Mouse (Mus musculus): ENCODE data around the gene Sorbs1. TPM values are rescaled to one million over a fixed set of nuclear protein-coding genes. Genes with fewer than 3 reads are reported as not detected.

Sorbs1 gene
- polyA plus RNA-seq, 1 experiment from 2014 or later, result 107 TPM

- no peak overlapping the region for H3K27ac ChIP-seq
These were observed 219.3 kb downstream of the Sorbs1 start for GRCm38 (mm10) chr19:40294231-40294630.

DNA sequence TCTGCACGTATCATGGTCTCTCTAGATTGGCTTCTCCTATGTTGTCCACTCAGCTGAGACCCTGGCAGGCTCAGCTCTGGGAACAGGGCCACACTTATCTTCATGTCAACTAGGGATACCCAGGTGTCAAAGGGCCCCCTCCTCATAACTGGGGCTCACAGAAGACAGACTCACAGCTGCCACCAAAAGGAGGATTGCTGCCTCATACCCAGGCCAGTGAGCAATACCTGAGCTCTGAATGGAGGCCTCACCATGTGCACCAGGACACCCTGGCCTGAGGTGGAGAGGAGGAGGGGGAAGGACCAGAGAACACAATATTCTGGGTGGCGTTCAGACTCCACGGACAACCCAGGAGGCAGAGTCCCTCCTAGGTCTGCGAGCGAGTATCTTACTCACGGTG, 219.8 kb downstream of the Sorbs1 start:
- Histone ChIP-seq H3K4me2 (replicated peaks) (no peak overlapping the region), H3K9ac (no peak overlapping the region), H3K36me3 (peaks cover 12% of the 10 kb centered on the region; the same call in 1 of the 2 replicates), H3K4me1 (no peaks in the 10 kb centered on the region), H3K27me3 (replicated peaks) (no peaks in the 10 kb centered on the region), H3K27ac (no peak overlapping the region), H3K4me3 (no peak overlapping the region), H3K9me3 (no peaks in the 10 kb centered on the region)
- ATAC-seq (ENCODE audit: low FRiP score, low read depth), result no peak
- WGBS, result 95% methylated on average over 6 of the region's 6 CpGs

More at GRCm38 (mm10) chr19:40294231-40294630, 219.3 kb downstream of the Sorbs1 start:
- WGBS, result 78% methylated on average over 1 of the region's 1 CpGs
- H3K36me3 ChIP-seq, result peaks cover 12% of the 10 kb centered on the region; the same call in 1 of the 2 replicates
- H3K27me3 ChIP-seq (replicated peaks), result no peaks in the 10 kb centered on the region
- H3K9me3 ChIP-seq, result no peaks in the 10 kb centered on the region
- no peak overlapping the region for H3K4me2 ChIP-seq (replicated peaks)
- H3K4me1 ChIP-seq, result no peaks in the 10 kb centered on the region
- H3K9ac ChIP-seq, result no peak overlapping the region
- H3K4me3 ChIP-seq, result no peak overlapping the region
- no peak for ATAC-seq (ENCODE audit: low FRiP score, low read depth)

GRCm38 (mm10) chr19:40290099-40290724, 223.4 kb downstream of the Sorbs1 start:
- H3K27me3 ChIP-seq (replicated peaks), result no peaks in the 10 kb centered on the region
- H3K4me2 ChIP-seq (replicated peaks), result no peak overlapping the region
- no peaks in the 10 kb centered on the region for H3K9me3 ChIP-seq
- H3K27ac ChIP-seq, result no peak overlapping the region
- ATAC-seq (ENCODE audit: low FRiP score, low read depth), result no peak
- WGBS, result 92% methylated on average over 6 of the region's 6 CpGs
- no peak overlapping the region for H3K9ac ChIP-seq
- H3K4me3 ChIP-seq, result no peak overlapping the region
- H3K36me3 ChIP-seq, result peaks cover 11% of the 10 kb centered on the region; the same call in 1 of the 2 replicates
- no peaks in the 10 kb centered on the region for H3K4me1 ChIP-seq

- Histone ChIP-seq H3K4me3 (no peak overlapping the region), H3K4me1 (no peaks in the 10 kb centered on the region), H3K9me3 (no peaks in the 10 kb centered on the region), H3K27ac (no peak overlapping the region), H3K36me3 (no peaks in the 10 kb centered on the region), H3K4me2 (replicated peaks) (no peak overlapping the region), H3K27me3 (replicated peaks) (no peaks in the 10 kb centered on the region), H3K9ac (no peak overlapping the region)
- ATAC-seq (ENCODE audit: low FRiP score, low read depth), result no peak
- WGBS, result 94% methylated on average over 9 of the region's 9 CpGs
These were observed 225.2 kb downstream of the Sorbs1 start for GRCm38 (mm10) chr19:40288415-40288814.

DNA sequence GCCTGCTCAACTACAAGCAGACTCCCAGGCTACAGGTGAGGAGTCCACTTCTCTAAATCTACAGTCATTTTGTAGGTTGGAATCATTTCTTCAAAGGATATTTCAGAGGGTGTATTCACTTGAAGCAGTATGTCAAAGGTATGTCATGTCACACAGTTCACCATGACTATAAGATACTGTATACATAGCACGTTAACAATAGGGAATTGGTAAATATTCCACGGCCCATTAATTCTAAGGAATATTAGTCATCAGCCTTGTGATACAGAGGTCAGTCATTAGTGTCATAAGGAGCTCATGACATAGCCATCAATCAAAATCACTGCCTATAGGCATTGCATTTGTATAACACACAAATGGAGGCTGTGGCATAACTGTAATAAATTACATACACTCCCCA, 228.9 kb downstream of the Sorbs1 start:
- H3K4me2 ChIP-seq (replicated peaks), result no peak overlapping the region
- WGBS, result 81% methylated on average over 2 of the region's 2 CpGs
- no peaks in the 10 kb centered on the region for H3K27me3 ChIP-seq (replicated peaks)
- H3K27ac ChIP-seq, result no peak overlapping the region
- no peak for ATAC-seq (ENCODE audit: low FRiP score, low read depth)
- H3K4me3 ChIP-seq, result no peak overlapping the region
- H3K9me3 ChIP-seq, result peaks cover 6% of the 10 kb centered on the region
- H3K9ac ChIP-seq, result no peak overlapping the region
- H3K4me1 ChIP-seq, result no peaks in the 10 kb centered on the region
- H3K36me3 ChIP-seq, result no peaks in the 10 kb centered on the region

DNA sequence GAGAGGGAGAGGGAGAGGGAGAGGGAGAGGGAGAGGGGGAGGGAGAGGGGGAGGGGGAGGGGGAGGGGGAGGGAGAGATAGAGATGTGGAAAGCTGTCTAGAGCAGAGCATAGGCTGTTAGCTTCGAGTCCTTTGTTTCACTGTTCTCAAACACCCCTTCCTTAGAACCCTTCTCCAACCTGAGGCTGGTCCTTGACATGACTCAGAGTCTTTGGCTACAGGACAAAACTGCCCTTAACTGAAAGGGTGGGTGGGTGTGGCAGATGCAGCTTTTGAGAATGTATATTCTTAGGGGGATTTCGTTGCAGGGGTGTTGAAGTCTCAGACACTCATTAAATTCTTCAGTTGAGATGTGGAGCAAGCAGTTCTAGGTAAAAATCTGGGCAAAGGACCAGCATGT, 230.2 kb downstream of the Sorbs1 start:
- Histone ChIP-seq H3K9ac (no peak overlapping the region), H3K9me3 (peaks cover 6% of the 10 kb centered on the region), H3K4me3 (no peak overlapping the region), H3K36me3 (no peaks in the 10 kb centered on the region), H3K27ac (no peak overlapping the region), H3K4me2 (replicated peaks) (no peak overlapping the region), H3K27me3 (replicated peaks) (no peaks in the 10 kb centered on the region), H3K4me1 (no peaks in the 10 kb centered on the region)
- no peak for ATAC-seq (ENCODE audit: low FRiP score, low read depth)
- 70% methylated on average over 2 of the region's 2 CpGs for WGBS

GRCm38 (mm10) chr19:40278372-40279023, 235.1 kb downstream of the Sorbs1 start:
- Histone ChIP-seq H3K27ac (no peak overlapping the region), H3K27me3 (replicated peaks) (no peaks in the 10 kb centered on the region), H3K9ac (no peak overlapping the region), H3K4me2 (replicated peaks) (no peak overlapping the region), H3K4me1 (no peaks in the 10 kb centered on the region), H3K4me3 (no peak overlapping the region), H3K9me3 (peaks cover 6% of the 10 kb centered on the region), H3K36me3 (no peaks in the 10 kb centered on the region)
- no peak for ATAC-seq (ENCODE audit: low FRiP score, low read depth)
- 86% methylated on average over 8 of the region's 8 CpGs for WGBS

DNA sequence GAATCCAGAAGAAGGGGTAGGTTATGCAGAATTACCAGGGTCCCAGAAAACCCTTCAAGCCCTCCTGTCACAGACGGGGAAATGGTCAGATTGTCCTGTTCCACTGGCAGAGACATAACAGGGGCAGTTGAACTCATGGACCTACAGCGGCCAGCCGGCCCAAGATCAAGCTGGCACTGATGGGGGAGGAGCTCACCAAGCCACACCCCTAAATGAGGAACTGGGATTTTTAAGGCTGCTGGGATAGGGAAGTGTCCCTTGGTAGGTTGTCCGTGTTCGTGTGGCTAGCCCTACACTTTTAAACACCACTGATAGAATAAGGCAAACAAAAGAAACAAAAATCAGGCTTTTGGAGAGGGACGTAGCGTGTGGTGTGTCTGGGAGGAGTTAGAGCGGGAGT, 236.1 kb downstream of the Sorbs1 start:
- ATAC-seq (ENCODE audit: low FRiP score, low read depth), result no peak
- Histone ChIP-seq H3K4me2 (replicated peaks) (no peak overlapping the region), H3K27ac (no peak overlapping the region), H3K27me3 (replicated peaks) (peaks cover 3% of the 10 kb centered on the region; the same call in 1 of the 2 replicates), H3K4me1 (no peaks in the 10 kb centered on the region), H3K36me3 (no peaks in the 10 kb centered on the region), H3K4me3 (no peak overlapping the region), H3K9me3 (peaks cover 6% of the 10 kb centered on the region), H3K9ac (no peak overlapping the region)
- 90% methylated on average over 8 of the region's 8 CpGs for WGBS

DNA sequence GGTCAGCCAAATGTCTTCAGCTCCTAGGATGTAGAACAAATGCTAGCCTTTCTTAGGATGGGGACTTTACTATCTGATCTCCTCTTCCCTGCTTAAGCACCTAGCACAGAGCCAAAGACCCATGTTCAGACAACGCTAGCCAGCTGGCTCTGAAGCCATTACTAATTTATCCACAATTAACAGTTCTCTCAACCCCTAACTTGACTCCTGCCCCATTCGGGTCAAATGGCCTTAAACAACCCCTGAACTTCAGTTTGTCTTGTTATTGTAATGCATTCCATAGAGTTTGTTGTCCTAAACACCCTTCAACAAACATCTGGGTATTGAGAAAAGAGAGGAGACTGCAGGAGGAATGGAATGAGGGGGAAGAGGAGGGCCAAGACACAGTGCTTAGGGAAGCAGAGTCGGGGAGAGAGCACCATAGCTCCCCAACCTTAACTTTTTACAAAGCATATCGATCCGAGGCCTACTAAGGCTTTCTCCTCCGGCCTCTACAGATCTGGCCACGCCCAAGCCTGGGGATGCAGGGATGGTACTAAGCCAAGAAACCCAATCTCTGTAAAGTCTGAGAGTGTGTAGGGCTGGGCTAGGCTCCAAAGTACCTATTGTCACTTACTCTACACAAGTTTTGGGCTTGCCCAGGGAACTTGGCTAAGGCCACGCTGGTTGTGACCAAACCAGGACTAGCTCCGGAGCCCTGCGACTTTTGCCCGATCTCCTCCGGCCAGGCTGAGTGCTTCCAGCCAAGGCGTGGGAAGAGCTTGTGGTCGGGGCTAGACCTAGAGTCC, 238.0 kb downstream of the Sorbs1 start:
- no peak overlapping the region for H3K9ac ChIP-seq
- peaks cover 9% of the 10 kb centered on the region for H3K4me1 ChIP-seq
- no peak overlapping the region for H3K4me2 ChIP-seq (replicated peaks)
- no peak overlapping the region for H3K4me3 ChIP-seq
- no peaks in the 10 kb centered on the region for H3K36me3 ChIP-seq
- peaks cover 22% of the 10 kb centered on the region for H3K27me3 ChIP-seq (replicated peaks)
- no peak for ATAC-seq (ENCODE audit: low FRiP score, low read depth)
- H3K27ac ChIP-seq, result no peak overlapping the region
- 89% methylated on average over 14 of the region's 14 CpGs for WGBS
- H3K9me3 ChIP-seq, result no peaks in the 10 kb centered on the region

DNA sequence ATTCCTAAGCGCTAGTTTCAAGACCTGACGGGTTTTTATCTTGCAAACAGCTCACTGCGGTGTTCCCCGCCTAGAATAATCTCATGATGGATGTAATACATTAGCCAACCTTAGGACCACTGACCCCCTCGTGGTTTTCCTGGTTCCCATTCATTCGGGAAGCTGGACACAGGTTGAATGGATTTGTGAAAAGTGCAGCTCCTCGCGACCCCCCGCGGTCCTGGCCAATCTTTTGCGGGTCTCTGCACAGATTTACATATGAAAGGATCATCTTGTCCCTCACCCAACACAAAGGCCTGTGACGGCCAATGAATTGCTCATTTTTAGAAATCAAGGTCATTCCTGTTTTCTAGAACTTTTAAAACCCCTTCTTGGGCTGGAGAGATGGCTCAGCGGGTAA, 240.9 kb downstream of the Sorbs1 start:
- no peak for ATAC-seq (ENCODE audit: low FRiP score, low read depth)
- H3K4me1 ChIP-seq, result peaks cover 15% of the 10 kb centered on the region
- H3K4me2 ChIP-seq (replicated peaks), result no peak overlapping the region
- H3K27ac ChIP-seq, result no peak overlapping the region
- H3K27me3 ChIP-seq (replicated peaks), result peaks cover 30% of the 10 kb centered on the region
- no peaks in the 10 kb centered on the region for H3K36me3 ChIP-seq
- H3K4me3 ChIP-seq, result no peak overlapping the region
- no peak overlapping the region for H3K9ac ChIP-seq
- H3K9me3 ChIP-seq, result no peaks in the 10 kb centered on the region
- WGBS, result 15% methylated on average over 13 of the region's 13 CpGs

- Histone ChIP-seq H3K4me1 (peaks cover 15% of the 10 kb centered on the region), H3K27ac (no peak within 1 kb of the TSS), H3K36me3 (no peaks in the 10 kb centered on the region), H3K27me3 (replicated peaks) (peaks cover 30% of the 10 kb centered on the region), H3K9ac (peak within 1 kb of the TSS; percentile 56), H3K4me3 (peak within 1 kb of the TSS; percentile 54), H3K9me3 (no peaks in the 10 kb centered on the region), H3K4me2 (replicated peaks) (peak within 1 kb of the TSS; percentile 96)
- ATAC-seq (ENCODE audit: low FRiP score, low read depth), result peak; percentile 76
- WGBS, result under 1% methylated on average over 54 of the region's 54 CpGs
These were observed 242.2 kb downstream of the Sorbs1 start, which contains the start of gene Pdlim1 for GRCm38 (mm10) chr19:40271308-40271892. Gene Pdlim1 (minus strand): TSS chr19:40271842.
